Mouse (Mus musculus): Measurements from ENCODE around the gene Mc3r. TPM values are rescaled to one million over a fixed set of nuclear protein-coding genes. Genes with fewer than 3 reads are reported as not detected.

The Mc3r gene
- total and polyA plus RNA-seq, 3 experiments, result not detected

GRCm38 (mm10) chr2:172245497-172245896 is 2.8 kb upstream of the Mc3r start:
- Histone ChIP-seq H3K27ac (ENCODE audit: insufficient read depth, low read depth) (no peak overlapping the region), H3K36me3 (replicated peaks in 1 of 2; ENCODE audit: control insufficient read depth in 1 of 2, insufficient read depth in 1 of 2, low read length in 1 of 2) (no peaks in the 10 kb centered on the region), H3K4me3 (replicated peaks in 1 of 3; ENCODE audit: low read depth in 2 of 3, low read length in 2 of 3, poor library complexity in 1 of 3) (no peak overlapping the region), H3K27me3 (replicated peaks) (peaks cover 57% of the 10 kb centered on the region), H3K9me3 (replicated peaks; ENCODE audit: low read length) (no peaks in the 10 kb centered on the region), H3K79me2 (replicated peaks; ENCODE audit: control insufficient read depth, extremely low read depth, insufficient read depth, poor library complexity, severe bottlenecking) (no peaks in the 10 kb centered on the region), H3K4me2 (ENCODE audit: insufficient read depth, low read depth, poor library complexity, severe bottlenecking) (no peak overlapping the region), H3K4me1 (ENCODE audit: control insufficient read depth in 1 of 2, insufficient read depth in 2 of 2) (peaks cover 6 to 8% of the 10 kb centered on the region in 2 experiments), H3K9ac (ENCODE audit: insufficient read depth, low read depth) (no peak overlapping the region)
- in situ Hi-C loops (cut with MboI; ENCODE audit: low pct_ligation_motif_present, low pct_unique_long_range_greater_than_20kb, low sequenced_read_pairs), result loop anchor here (5.0 kb wide), 1 partner anchor 82 kb away; no protein-coding TSS in a partner anchor
- dilution Hi-C loops (cut with MboI; ENCODE audit: extremely low pct_ligation_motif_present, extremely low pct_unique_long_range_greater_than_20kb, low sequenced_read_pairs), result no loop called here
- TF ChIP-seq E2F4 (IDR thresholded peaks at IDR 0.05; ENCODE audit: insufficient replicate concordance, low read depth, low read length) (no peak), ZKSCAN1 (IDR thresholded peaks at IDR 0.05; ENCODE audit: borderline replicate concordance, low read depth, low read length) (no peak), IRF4 (IDR thresholded peaks at IDR 0.05; ENCODE audit: low read depth, low read length) (no peak), NELFE (IDR thresholded peaks at IDR 0.05; ENCODE audit: low read depth, low read length) (no peak)
- no peak for DNase-seq (ENCODE audit: extremely low read depth)

GRCm38 (mm10) chr2:172249336-172249735 is 1.0 kb downstream of the Mc3r start:
- Histone ChIP-seq H3K9ac (ENCODE audit: insufficient read depth, low read depth) (no peak overlapping the region), H3K4me2 (ENCODE audit: insufficient read depth, low read depth, poor library complexity, severe bottlenecking) (no peak overlapping the region), H3K9me3 (replicated peaks; ENCODE audit: low read length) (no peaks in the 10 kb centered on the region), H3K79me2 (replicated peaks; ENCODE audit: control insufficient read depth, extremely low read depth, insufficient read depth, poor library complexity, severe bottlenecking) (no peaks in the 10 kb centered on the region), H3K36me3 (replicated peaks in 1 of 2; ENCODE audit: control insufficient read depth in 1 of 2, insufficient read depth in 1 of 2, low read length in 1 of 2) (no peaks in the 10 kb centered on the region), H3K27ac (ENCODE audit: insufficient read depth, low read depth) (no peak overlapping the region), H3K4me1 (ENCODE audit: control insufficient read depth in 1 of 2, insufficient read depth in 2 of 2) (peaks cover 6 to 8% of the 10 kb centered on the region in 2 experiments), H3K4me3 (replicated peaks in 1 of 3; ENCODE audit: low read depth in 2 of 3, low read length in 2 of 3, poor library complexity in 1 of 3) (no peak overlapping the region), H3K27me3 (replicated peaks) (peaks cover 50% of the 10 kb centered on the region)
- no peak for DNase-seq (ENCODE audit: extremely low read depth)
- dilution Hi-C loops (cut with MboI; ENCODE audit: extremely low pct_ligation_motif_present, extremely low pct_unique_long_range_greater_than_20kb, low sequenced_read_pairs), result no loop called here
- in situ Hi-C loops (cut with MboI; ENCODE audit: low pct_ligation_motif_present, low pct_unique_long_range_greater_than_20kb, low sequenced_read_pairs), result loop anchor here (5.0 kb wide), 1 partner anchor 78 kb away; no protein-coding TSS in a partner anchor
- peak; percentile 43 for TF ChIP-seq SMC3 (IDR thresholded peaks at IDR 0.05; ENCODE audit: low read depth, low read length)
- no peak for TF ChIP-seq TBP (conservative IDR thresholded peaks at IDR 0.05; ENCODE audit: low read depth, low read length)
- peak; percentile 8 for TF ChIP-seq RAD21 (IDR thresholded peaks at IDR 0.05; ENCODE audit: low read depth, low read length)
- no peak for TF ChIP-seq CHD1 (IDR thresholded peaks at IDR 0.05; ENCODE audit: low read depth, low read length)
- TF ChIP-seq CTCF (conservative IDR thresholded peaks at IDR 0.05 in 1 of 2, IDR thresholded peaks at IDR 0.05 in 1 of 2; ENCODE audit: low read depth in 2 of 2, low read length in 2 of 2), result peak; percentile 42 to 65

GRCm38 (mm10) chr2:172256418-172256817 is 8.1 kb downstream of the Mc3r start:
- no peak for DNase-seq (ENCODE audit: extremely low read depth)
- Histone ChIP-seq H3K4me3 (replicated peaks in 1 of 3; ENCODE audit: low read depth in 2 of 3, low read length in 2 of 3, poor library complexity in 1 of 3) (no peak overlapping the region), H3K9ac (ENCODE audit: insufficient read depth, low read depth) (no peak overlapping the region), H3K27me3 (replicated peaks) (no peaks in the 10 kb centered on the region), H3K4me1 (ENCODE audit: control insufficient read depth in 1 of 2, insufficient read depth in 2 of 2) (peaks cover 3 to 14% of the 10 kb centered on the region in 2 experiments; a peak in 2 of 4 replicates), H3K36me3 (replicated peaks in 1 of 2; ENCODE audit: control insufficient read depth in 1 of 2, insufficient read depth in 1 of 2, low read length in 1 of 2) (no peaks in the 10 kb centered on the region), H3K4me2 (ENCODE audit: insufficient read depth, low read depth, poor library complexity, severe bottlenecking) (no peak overlapping the region), H3K9me3 (replicated peaks; ENCODE audit: low read length) (peaks cover 2% of the 10 kb centered on the region), H3K27ac (ENCODE audit: insufficient read depth, low read depth) (no peak overlapping the region), H3K79me2 (replicated peaks; ENCODE audit: control insufficient read depth, extremely low read depth, insufficient read depth, poor library complexity, severe bottlenecking) (no peaks in the 10 kb centered on the region)
- dilution Hi-C loops (cut with MboI; ENCODE audit: extremely low pct_ligation_motif_present, extremely low pct_unique_long_range_greater_than_20kb, low sequenced_read_pairs) (no loop called here), in situ Hi-C loops (cut with MboI; ENCODE audit: low pct_ligation_motif_present, low pct_unique_long_range_greater_than_20kb, low sequenced_read_pairs) (no loop called here)
- TF ChIP-seq USF2 (conservative IDR thresholded peaks at IDR 0.05; ENCODE audit: low read depth, low read length) (no peak), CTCF (conservative IDR thresholded peaks at IDR 0.05 in 1 of 2, IDR thresholded peaks at IDR 0.05 in 1 of 2; ENCODE audit: low read depth in 2 of 2, low read length in 2 of 2) (no peak), PAX5 (IDR thresholded peaks at IDR 0.05; ENCODE audit: low read length) (no peak), EP300 (IDR thresholded peaks at IDR 0.05; ENCODE audit: low read length) (no peak)
